ENCODE assay signal across 18 mouse cellular contexts in genomic region chr7:145043455-145044149, GRCm38 (mm10).
DNase-seq lines count a peak whose midpoint lies in the region; ATAC-seq and TF ChIP-seq lines count a peak whose summit lies in the region.
"Had no signal": no experiment of that assay in that cellular context is flagged by ENCODE, and none has a peak within 500 bp of the region (broad histone marks: within the 10 kb centered on the region; RNA-seq: fewer than 3 reads in every experiment).

No protein-coding gene starts in this region.

- no peaks in the 10 kb centered on the region for H3K9me3 ChIP-seq in midbrain, embryonic 11.5 days (ENCODE audit: control insufficient read depth, low read length)
- no peaks in the 10 kb centered on the region for H3K9me3 ChIP-seq in midbrain, embryonic 14.5 days (ENCODE audit: control insufficient read depth, low read length)
- H3K9me3 ChIP-seq in liver, embryonic 14.5 days (ENCODE audit: control insufficient read depth, low read length) = no peaks in the 10 kb centered on the region
- H3K9me3 ChIP-seq: forebrain, embryonic 12.5 days; heart, embryonic 12.5 days; hindbrain, embryonic 15.5 days had no signal

- H3K9ac ChIP-seq in heart, adult 2 months (ENCODE audit: low read depth, low read length) = no peak overlapping the region
- H3K9ac ChIP-seq in midbrain, embryonic 11.5 days (ENCODE audit: low read length) = no peak overlapping the region
- H3K9ac ChIP-seq in midbrain, embryonic 14.5 days (replicated peaks; ENCODE audit: low read length) = no peak overlapping the region
- no peak overlapping the region for H3K9ac ChIP-seq in liver, embryonic 14.5 days (replicated peaks)
- H3K9ac ChIP-seq: forebrain, embryonic 12.5 days; heart, embryonic 12.5 days; hindbrain, embryonic 15.5 days had no signal

- no peak for TF ChIP-seq POLR2A in heart, adult 2 months (IDR thresholded peaks at IDR 0.05; ENCODE audit: insufficient read depth, low read depth, low read length)

- H3K79me2 ChIP-seq in heart, adult 2 months (replicated peaks; ENCODE audit: control insufficient read depth, insufficient read depth, low read length) = no peaks in the 10 kb centered on the region

- H3K4me3 ChIP-seq in heart, adult 2 months = no peak overlapping the region
- no peak overlapping the region for H3K4me3 ChIP-seq in midbrain, embryonic 11.5 days (ENCODE audit: low read depth, low read length)
- no peak overlapping the region for H3K4me3 ChIP-seq in midbrain, embryonic 14.5 days (replicated peaks; ENCODE audit: low read depth, low read length)
- no peak overlapping the region for H3K4me3 ChIP-seq in liver, embryonic 14.5 days (ENCODE audit: insufficient read depth in 1 of 2, low read depth in 2 of 2, low read length in 2 of 2)
- H3K4me3 ChIP-seq: forebrain, embryonic 12.5 days; heart, embryonic 12.5 days; hindbrain, embryonic 15.5 days had no signal

- no peak overlapping the region for H3K27ac ChIP-seq in heart, adult 2 months
- no peak overlapping the region for H3K27ac ChIP-seq in midbrain, embryonic 11.5 days (ENCODE audit: low read depth, low read length)
- H3K27ac ChIP-seq in midbrain, embryonic 14.5 days (replicated peaks; ENCODE audit: low read depth, low read length) = no peak overlapping the region
- no peak overlapping the region for H3K27ac ChIP-seq in liver, embryonic 14.5 days
- H3K27ac ChIP-seq: forebrain, embryonic 12.5 days; hindbrain, embryonic 15.5 days had no signal

- TF ChIP-seq EP300 in heart, adult 2 months (IDR thresholded peaks at IDR 0.05; ENCODE audit: insufficient read depth, low read depth, low read length) = no peak
- no peak for TF ChIP-seq EP300 in liver, embryonic 14.5 days (IDR thresholded peaks at IDR 0.05; ENCODE audit: low read depth)

- no peaks in the 10 kb centered on the region for H3K36me3 ChIP-seq in heart, adult 2 months (ENCODE audit: control insufficient read depth, insufficient read depth, low read length)
- no peaks in the 10 kb centered on the region for H3K36me3 ChIP-seq in midbrain, embryonic 11.5 days (ENCODE audit: control insufficient read depth, insufficient read depth, low read length)
- H3K36me3 ChIP-seq in midbrain, embryonic 14.5 days (ENCODE audit: control insufficient read depth, insufficient read depth, low read length) = no peaks in the 10 kb centered on the region
- H3K36me3 ChIP-seq in liver, embryonic 14.5 days (replicated peaks; ENCODE audit: control insufficient read depth, insufficient read depth, low read depth) = no peaks in the 10 kb centered on the region
- H3K36me3 ChIP-seq: forebrain, embryonic 12.5 days; heart, embryonic 12.5 days; hindbrain, embryonic 15.5 days had no signal

- WGBS in heart, adult 2 months = 58% methylated on average over 7 of the region's 7 CpGs
- WGBS in midbrain, embryonic 11.5 days = 66% methylated on average over 7 of the region's 7 CpGs
- 79% methylated on average over 7 of the region's 7 CpGs for WGBS in midbrain, embryonic 14.5 days
- 48% methylated on average over 7 of the region's 7 CpGs for WGBS in liver, embryonic 14.5 days (ENCODE audit: insufficient replicate concordance)

- no peak for ATAC-seq in midbrain, embryonic 11.5 days (ENCODE audit: low FRiP score)
- no peak for ATAC-seq in midbrain, embryonic 14.5 days (ENCODE audit: low FRiP score, low TSS enrichment)
- ATAC-seq in liver, embryonic 14.5 days (ENCODE audit: insufficient read depth) = peak; percentile 75
- ATAC-seq: activated CD4-positive, CD25-positive, alpha-beta regulatory T cell, adult 4 months; Patski had no signal

- H3K4me1 ChIP-seq in heart, adult 2 months (ENCODE audit: control insufficient read depth, insufficient read depth, low read length) = peaks cover 10% of the 10 kb centered on the region
- no peaks in the 10 kb centered on the region for H3K4me1 ChIP-seq in midbrain, embryonic 11.5 days (ENCODE audit: control insufficient read depth, insufficient read depth, low read length)
- no peaks in the 10 kb centered on the region for H3K4me1 ChIP-seq in midbrain, embryonic 14.5 days (ENCODE audit: control insufficient read depth, insufficient read depth, low read length)
- H3K4me1 ChIP-seq in liver, embryonic 14.5 days (replicated peaks; ENCODE audit: control insufficient read depth in 2 of 2, insufficient read depth in 2 of 2, low read length in 1 of 2) = peaks cover 0 to 30% of the 10 kb centered on the region in 2 experiments; a peak in 3 of 4 replicates
- H3K4me1 ChIP-seq: forebrain, embryonic 12.5 days; hindbrain, embryonic 15.5 days had no signal

- intact Hi-C loops in heart, adult 2 months (cut with DNase I) = no loop called here

- DNase-seq in heart, adult 11 months = peak; percentile 81
- DNase-seq in heart, adult 2 months = no peak
- peak; percentile 45 for DNase-seq in midbrain, embryonic 11.5 days (ENCODE audit: low spot score, missing footprints)
- no peak for DNase-seq in midbrain, embryonic 14.5 days
- DNase-seq in liver, embryonic 14.5 days (ENCODE audit: low read depth in 3 of 3, low spot score in 3 of 3) = peak; percentile 27 to 37 (median 30)
- no peak for DNase-seq in right cerebral cortex, adult 18-20 months
- no peak for DNase-seq in thymus, postnatal 10 days (ENCODE audit: low spot score in 2 of 2)
- DNase-seq: B cell, adult 2 months; cerebellum, adult 9-10 months; gastrocnemius, postnatal 36 days; kidney, adult 11 months; kidney, postnatal 25 days; thymus, postnatal 36 days had no signal

- TF ChIP-seq CTCF in heart, adult 2 months (IDR thresholded peaks at IDR 0.05) = no peak
- no peak for TF ChIP-seq CTCF in liver, embryonic 14.5 days (IDR thresholded peaks at IDR 0.05; ENCODE audit: low read depth)

- H3K27me3 ChIP-seq in heart, adult 2 months (ENCODE audit: control insufficient read depth, insufficient read depth, low read length) = no peaks in the 10 kb centered on the region
- no peaks in the 10 kb centered on the region for H3K27me3 ChIP-seq in midbrain, embryonic 11.5 days (ENCODE audit: control insufficient read depth, insufficient read depth, low read length)
- H3K27me3 ChIP-seq in midbrain, embryonic 14.5 days (ENCODE audit: control insufficient read depth, insufficient read depth, low read length) = no peaks in the 10 kb centered on the region
- no peaks in the 10 kb centered on the region for H3K27me3 ChIP-seq in liver, embryonic 14.5 days (ENCODE audit: control insufficient read depth, insufficient read depth, low read length)
- H3K27me3 ChIP-seq: forebrain, embryonic 12.5 days; heart, embryonic 12.5 days; hindbrain, embryonic 15.5 days; Patski had no signal

- H3K4me2 ChIP-seq in midbrain, embryonic 11.5 days = no peak overlapping the region
- H3K4me2 ChIP-seq in midbrain, embryonic 14.5 days (ENCODE audit: low read length) = no peak overlapping the region
- no peak overlapping the region for H3K4me2 ChIP-seq in liver, embryonic 14.5 days (ENCODE audit: low read depth)
- H3K4me2 ChIP-seq: forebrain, embryonic 12.5 days; heart, embryonic 12.5 days; hindbrain, embryonic 15.5 days had no signal

Comparison
In these comparisons a context has a peak if more than half of its experiments do, and no peak if none do; other contexts are left out.
1. DNase-seq: peak in heart, adult 11 months (single experiment), midbrain, embryonic 11.5 days (single experiment) and liver, embryonic 14.5 days (3 of 3); none in heart, adult 2 months (0 of 2), midbrain, embryonic 14.5 days (single experiment), right cerebral cortex, adult 18-20 months (single experiment) and thymus, postnatal 10 days (0 of 2).